Mouse (Mus musculus) spleen, adult 2 months (tissue): Measurements from ENCODE around the gene Prdm1.

ENCODE experiments used
- CTCF ChIP-seq: fragments of 200-500 bp; IDR thresholded peaks from 2 replicates; pipeline ENCODE4 v1.5.1; 2011; ENCODE audit warnings: mild to moderate bottlenecking, inconsistent platforms; ENCODE audit not compliant: insufficient read depth, insufficient read length, insufficient replicate concordance; ENCODE audit errors: extremely low read depth
- POLR2A ChIP-seq: fragments of 200-500 bp; IDR thresholded peaks from 2 replicates; pipeline ENCODE4 v1.6.1; 2011; ENCODE audit warnings: low read depth, low read length, inconsistent platforms

GRCm38 (mm10) chr10:44474256-44474655, 54.0 kb downstream of the Prdm1 start:
- TF ChIP-seq POLR2A (no peak), CTCF (no peak)
